Mouse (Mus musculus): Measurements from ENCODE around the gene Zdhhc12. TPM values are rescaled to one million over a fixed set of nuclear protein-coding genes. Genes with fewer than 3 reads are reported as not detected.
"Not testable (repeated sequence)": the region's sequence is repeated elsewhere in the genome, so short reads cannot be mapped to it uniquely, and the experiment has no call there.

Gene Zdhhc12
- polyA plus RNA-seq, 1 experiment: 58.2 TPM

- H3K27me3 ChIP-seq (replicated peaks): no peaks in the 10 kb centered on the region
- TF ChIP-seq FLI1 (IDR thresholded peaks at IDR 0.05; ENCODE audit: low read length) (no peak), GATA1 (IDR thresholded peaks at IDR 0.05; ENCODE audit: borderline replicate concordance, low read length) (no peak)
- no peaks in the 10 kb centered on the region for H3K9me3 ChIP-seq
- H3K36me3 ChIP-seq (replicated peaks; ENCODE audit: low read length): no peaks in the 10 kb centered on the region
- no peak within 1 kb of the TSS for H3K4me3 ChIP-seq (replicated peaks)
- peaks cover 44% of the 10 kb centered on the region for H3K4me1 ChIP-seq
These were observed 36.1 kb downstream of the Zdhhc12 start, which contains the start of gene Set for GRCm38 (mm10) chr2:30057223-30057904. Set (plus strand) TSS chr2:30057378.

DNA sequence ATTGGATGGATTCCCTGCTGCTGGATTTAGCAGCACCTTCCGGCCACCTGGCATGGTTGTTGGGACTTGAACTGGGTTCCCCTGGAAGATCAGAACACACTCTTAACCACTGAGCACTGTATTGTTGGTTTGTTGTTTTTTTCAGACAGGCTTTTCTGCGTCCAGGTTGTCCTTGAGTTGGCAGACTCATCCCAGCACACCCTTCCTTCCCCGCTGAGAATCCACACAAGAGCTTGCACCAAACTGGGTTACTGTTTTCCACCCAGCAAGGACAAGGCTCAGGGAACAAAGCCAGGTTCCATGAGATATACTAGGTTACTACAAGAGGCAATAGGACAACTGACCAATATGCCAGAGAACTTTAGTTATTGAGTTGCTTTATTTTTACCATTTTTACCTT lies 36.7 kb downstream of the Zdhhc12 start:
- Histone ChIP-seq H3K4me3 (replicated peaks) (no peak overlapping the region), H3K36me3 (replicated peaks; ENCODE audit: low read length) (no peaks in the 10 kb centered on the region), H3K9me3 (no peaks in the 10 kb centered on the region), H3K27me3 (replicated peaks) (no peaks in the 10 kb centered on the region), H3K4me1 (peaks cover 43% of the 10 kb centered on the region)
- TF ChIP-seq GATA1 (IDR thresholded peaks at IDR 0.05; ENCODE audit: borderline replicate concordance, low read length) (no peak), FLI1 (IDR thresholded peaks at IDR 0.05; ENCODE audit: low read length) (no peak)

GRCm38 (mm10) chr2:30055310-30055709 lies 38.1 kb downstream of the Zdhhc12 start:
- peaks cover 36% of the 10 kb centered on the region for H3K4me1 ChIP-seq
- not testable (repeated sequence) for H3K4me3 ChIP-seq (replicated peaks); H3K9me3 ChIP-seq; H3K27me3 ChIP-seq (replicated peaks); H3K36me3 ChIP-seq (replicated peaks; ENCODE audit: low read length)

- no peaks in the 10 kb centered on the region for H3K9me3 ChIP-seq
- H3K36me3 ChIP-seq (replicated peaks; ENCODE audit: low read length): peaks cover 4% of the 10 kb centered on the region
- H3K4me1 ChIP-seq: peaks cover 58% of the 10 kb centered on the region
- TF ChIP-seq FLI1 (IDR thresholded peaks at IDR 0.05; ENCODE audit: low read length) (no peak), GATA1 (IDR thresholded peaks at IDR 0.05; ENCODE audit: borderline replicate concordance, low read length) (no peak)
- H3K4me3 ChIP-seq (replicated peaks): no peak overlapping the region
- no peaks in the 10 kb centered on the region for H3K27me3 ChIP-seq (replicated peaks)
These were observed 41.3 kb downstream of the Zdhhc12 start for GRCm38 (mm10) chr2:30051992-30052761.

DNA sequence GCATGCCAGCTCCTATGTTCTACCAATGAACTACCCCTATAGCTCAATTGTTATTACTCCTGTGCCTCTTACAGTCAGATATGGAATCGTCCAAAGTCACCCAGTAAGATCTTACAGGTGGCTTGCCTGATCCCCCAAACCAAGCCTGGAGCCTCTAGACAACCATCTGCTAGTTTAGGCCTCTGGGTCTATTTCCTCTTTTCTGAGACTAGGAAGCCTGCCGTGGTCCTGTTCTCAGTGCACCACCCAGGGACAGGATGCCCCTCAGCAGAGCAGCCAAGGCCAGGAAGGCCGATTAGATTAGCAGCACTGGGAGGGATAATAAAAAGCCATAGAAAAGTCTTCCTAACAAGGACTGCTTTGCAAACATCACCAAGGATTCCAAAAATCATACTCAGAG lies 43.6 kb downstream of the Zdhhc12 start:
- Histone ChIP-seq H3K4me3 (replicated peaks) (no peak overlapping the region), H3K36me3 (replicated peaks; ENCODE audit: low read length) (peaks cover 8% of the 10 kb centered on the region), H3K4me1 (peaks cover 56% of the 10 kb centered on the region), H3K9me3 (no peaks in the 10 kb centered on the region), H3K27me3 (replicated peaks) (no peaks in the 10 kb centered on the region)
- TF ChIP-seq GATA1 (IDR thresholded peaks at IDR 0.05; ENCODE audit: borderline replicate concordance, low read length) (no peak), FLI1 (IDR thresholded peaks at IDR 0.05; ENCODE audit: low read length) (no peak)

DNA sequence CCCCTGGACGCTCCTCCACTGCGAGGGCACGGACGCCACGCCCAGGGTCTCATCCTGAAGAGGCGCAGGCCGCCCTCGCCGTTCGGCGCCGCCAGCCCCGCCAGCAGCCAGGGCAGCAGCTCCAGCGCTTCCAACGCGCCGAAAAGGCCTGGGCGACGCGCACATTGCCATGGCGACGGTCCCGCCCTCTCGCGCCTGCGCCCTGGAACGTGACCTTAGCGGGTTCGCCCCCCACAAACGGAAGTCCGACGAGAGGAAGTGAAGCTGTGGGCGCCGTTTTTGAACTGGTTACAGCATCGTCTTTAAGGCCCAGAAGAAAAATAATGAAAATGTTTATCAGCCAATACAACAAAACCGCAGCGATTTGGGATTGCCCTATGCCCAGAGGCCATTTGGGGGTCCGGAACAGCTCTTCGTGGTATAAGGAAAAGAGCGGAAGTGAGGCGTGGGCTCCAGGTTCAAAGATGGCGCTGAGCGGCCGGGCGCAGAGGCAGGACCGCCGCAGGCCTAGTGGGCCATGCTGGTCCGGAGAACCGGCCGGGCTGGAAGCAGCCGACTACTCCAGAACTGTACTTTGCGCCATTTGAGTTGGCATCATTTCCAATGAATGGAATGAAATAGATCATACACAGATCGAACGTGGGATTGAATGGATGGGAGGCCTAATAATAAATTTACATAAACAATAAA lies 44.6 kb downstream of the Zdhhc12 start, which contains the start of gene Wdr34:
TSS of gene Wdr34 (minus strand) at position 183 of the 690 bp plus-strand sequence.
- Histone ChIP-seq H3K4me1 (peaks cover 46% of the 10 kb centered on the region), H3K4me3 (replicated peaks) (peak within 1 kb of the TSS; percentile 97), H3K36me3 (replicated peaks; ENCODE audit: low read length) (peaks cover 10% of the 10 kb centered on the region), H3K27me3 (replicated peaks) (no peaks in the 10 kb centered on the region), H3K9me3 (no peaks in the 10 kb centered on the region)
- TF ChIP-seq GATA1 (IDR thresholded peaks at IDR 0.05; ENCODE audit: borderline replicate concordance, low read length) (no peak), FLI1 (IDR thresholded peaks at IDR 0.05; ENCODE audit: low read length) (peak; percentile 91)

DNA sequence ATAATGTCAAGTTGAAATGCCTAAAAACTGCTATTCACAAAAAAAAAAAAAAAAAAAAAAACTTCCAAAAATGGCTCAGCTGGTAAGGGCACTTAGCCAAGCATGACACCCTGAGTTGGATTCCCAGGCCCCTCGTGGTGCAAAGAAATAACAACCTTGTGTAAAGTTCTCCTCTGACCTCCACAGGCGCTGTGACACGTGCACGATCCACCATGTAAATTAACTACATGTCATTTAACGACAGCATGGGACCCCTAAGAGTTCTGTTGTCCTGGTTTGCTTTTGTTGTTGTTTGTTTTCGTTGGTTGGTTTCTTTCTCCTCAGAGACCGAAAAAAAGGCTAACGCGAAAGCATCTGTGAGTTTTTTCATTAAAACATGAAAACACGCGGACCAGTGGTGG lies 45.3 kb downstream of the Zdhhc12 start:
- H3K4me3 ChIP-seq (replicated peaks): peak overlapping the region; percentile 97
- no peaks in the 10 kb centered on the region for H3K27me3 ChIP-seq (replicated peaks)
- H3K9me3 ChIP-seq: no peaks in the 10 kb centered on the region
- H3K36me3 ChIP-seq (replicated peaks; ENCODE audit: low read length): peaks cover 10% of the 10 kb centered on the region
- TF ChIP-seq GATA1 (IDR thresholded peaks at IDR 0.05; ENCODE audit: borderline replicate concordance, low read length): no peak
- no peak for TF ChIP-seq FLI1 (IDR thresholded peaks at IDR 0.05; ENCODE audit: low read length)
- H3K4me1 ChIP-seq: peaks cover 40% of the 10 kb centered on the region

- H3K4me3 ChIP-seq (replicated peaks): no peak overlapping the region
- peaks cover 10% of the 10 kb centered on the region for H3K36me3 ChIP-seq (replicated peaks; ENCODE audit: low read length)
- TF ChIP-seq FLI1 (IDR thresholded peaks at IDR 0.05; ENCODE audit: low read length): no peak
- TF ChIP-seq GATA1 (IDR thresholded peaks at IDR 0.05; ENCODE audit: borderline replicate concordance, low read length): no peak
- H3K9me3 ChIP-seq: no peaks in the 10 kb centered on the region
- H3K4me1 ChIP-seq: peaks cover 44% of the 10 kb centered on the region
- no peaks in the 10 kb centered on the region for H3K27me3 ChIP-seq (replicated peaks)
These were observed 46.3 kb downstream of the Zdhhc12 start for GRCm38 (mm10) chr2:30047127-30047526.

DNA sequence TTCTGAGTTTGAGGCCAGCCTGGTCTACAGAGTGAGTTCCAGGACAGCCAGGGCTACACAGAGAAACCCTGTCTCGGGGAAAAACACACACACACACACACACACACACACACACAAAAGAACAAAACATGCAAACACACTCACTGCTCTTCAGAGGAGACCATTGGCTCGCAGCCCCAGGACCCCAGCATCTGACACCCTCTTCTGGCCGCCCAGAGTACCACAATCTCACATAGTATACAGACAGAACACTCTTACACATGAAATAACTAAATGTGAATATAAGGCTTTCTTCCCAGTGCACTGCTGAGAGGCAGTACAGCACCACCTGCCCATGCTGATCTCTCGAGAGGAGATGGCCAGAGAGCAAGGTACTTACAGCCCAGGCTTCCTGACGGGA lies 48.9 kb downstream of the Zdhhc12 start:
- Histone ChIP-seq H3K9me3 (no peaks in the 10 kb centered on the region), H3K4me1 (peaks cover 39% of the 10 kb centered on the region), H3K27me3 (replicated peaks) (no peaks in the 10 kb centered on the region), H3K4me3 (replicated peaks) (no peak overlapping the region), H3K36me3 (replicated peaks; ENCODE audit: low read length) (peaks cover 14% of the 10 kb centered on the region)
- TF ChIP-seq FLI1 (IDR thresholded peaks at IDR 0.05; ENCODE audit: low read length) (no peak), GATA1 (IDR thresholded peaks at IDR 0.05; ENCODE audit: borderline replicate concordance, low read length) (no peak)

- Histone ChIP-seq H3K9me3 (peaks cover 5% of the 10 kb centered on the region), H3K36me3 (replicated peaks; ENCODE audit: low read length) (peaks cover 27% of the 10 kb centered on the region), H3K4me1 (peaks cover 23% of the 10 kb centered on the region), H3K4me3 (replicated peaks) (peak overlapping the region; percentile 43), H3K27me3 (replicated peaks) (peaks cover 2% of the 10 kb centered on the region)
- TF ChIP-seq FLI1 (IDR thresholded peaks at IDR 0.05; ENCODE audit: low read length): no peak
- no peak for TF ChIP-seq GATA1 (IDR thresholded peaks at IDR 0.05; ENCODE audit: borderline replicate concordance, low read length)
These were observed 51.0 kb downstream of the Zdhhc12 start for GRCm38 (mm10) chr2:30042445-30042844.

Other genes starting within 250 kb of the Zdhhc12 start
- gene Cercam, start 224.5 kb downstream of the Zdhhc12 start, polyA plus RNA-seq (2012; ENCODE audit: insufficient read depth, low replicate concordance): 68.0 and 210 TPM in 2 replicates
- 2.2 and 19.1 TPM in 2 replicates for gene Odf2, start 204.4 kb downstream of the Zdhhc12 start, polyA plus RNA-seq (2012; ENCODE audit: insufficient read depth, low replicate concordance)
- 8.3 and 30.4 TPM in 2 replicates for gene Gle1, start 158.2 kb downstream of the Zdhhc12 start, polyA plus RNA-seq (2012; ENCODE audit: insufficient read depth, low replicate concordance)
- gene Sptan1, start 128.1 kb downstream of the Zdhhc12 start, polyA plus RNA-seq (2012; ENCODE audit: insufficient read depth, low replicate concordance): 4.4 and 63.0 TPM in 2 replicates
- 11.7 and 12.4 TPM in 2 replicates for gene Wdr34, start 44.8 kb downstream of the Zdhhc12 start, polyA plus RNA-seq (2012; ENCODE audit: insufficient read depth, low replicate concordance)
- 207 and 239 TPM in 2 replicates for gene Set, start 36.3 kb downstream of the Zdhhc12 start, polyA plus RNA-seq (2012; ENCODE audit: insufficient read depth, low replicate concordance)
- gene Pkn3, start 16.0 kb downstream of the Zdhhc12 start, polyA plus RNA-seq (2012; ENCODE audit: insufficient read depth, low replicate concordance): 19.4 and 62.2 TPM in 2 replicates
- gene Zer1, start 30.9 kb upstream of the Zdhhc12 start, polyA plus RNA-seq (2012; ENCODE audit: insufficient read depth, low replicate concordance): 12.2 and 20.0 TPM in 2 replicates
- gene Tbc1d13, start 40.1 kb upstream of the Zdhhc12 start, polyA plus RNA-seq (2012; ENCODE audit: insufficient read depth, low replicate concordance): 18.0 and 28.7 TPM in 2 replicates
- 16.4 and 28.0 TPM in 2 replicates for gene Endog, start 77.8 kb upstream of the Zdhhc12 start, polyA plus RNA-seq (2012; ENCODE audit: insufficient read depth, low replicate concordance)
- 19.0 and 20.8 TPM in 2 replicates for gene Spout1, start 84.8 kb upstream of the Zdhhc12 start, polyA plus RNA-seq (2012; ENCODE audit: insufficient read depth, low replicate concordance)
- 7.7 TPM in 1 of 2 replicates, not detected in the other for gene Kyat1, start 112.2 kb upstream of the Zdhhc12 start, polyA plus RNA-seq (2012; ENCODE audit: insufficient read depth, low replicate concordance)
- 2.7 and 5.1 TPM in 2 replicates for gene Lrrc8a, start 144.1 kb upstream of the Zdhhc12 start, polyA plus RNA-seq (2012; ENCODE audit: insufficient read depth, low replicate concordance)
- 3.3 and 6.4 TPM in 2 replicates for gene Gm28035, start 146.9 kb upstream of the Zdhhc12 start, polyA plus RNA-seq (2012; ENCODE audit: insufficient read depth, low replicate concordance)
- gene Phyhd1, start 172.6 kb upstream of the Zdhhc12 start, polyA plus RNA-seq (2012; ENCODE audit: insufficient read depth, low replicate concordance): 6.7 and 11.3 TPM in 2 replicates
- not detected in 2 replicates for gene Gm28038, start 187.4 kb upstream of the Zdhhc12 start, polyA plus RNA-seq (2012; ENCODE audit: insufficient read depth, low replicate concordance)
- 1.9 and 7.1 TPM in 2 replicates for gene Dolk, start 192.7 kb upstream of the Zdhhc12 start, polyA plus RNA-seq (2012; ENCODE audit: insufficient read depth, low replicate concordance)
- gene Nup188, start 192.7 kb upstream of the Zdhhc12 start, polyA plus RNA-seq (2012; ENCODE audit: insufficient read depth, low replicate concordance): 72.2 and 120 TPM in 2 replicates

All from megakaryocyte, embryonic 14.5 days (primary cell).